Mouse (Mus musculus) kidney, postnatal 4 days (tissue): ENCODE measurements around the gene Rif1.
"Not testable (repeated sequence)": the region's sequence is repeated elsewhere in the genome, so short reads cannot be mapped to it uniquely, and the experiment has no call there.

Experiments used
- DNase-seq, 2 experiments: peaks; one replicate each; pipeline ENCODE4 v3.0.0; 2021; ENCODE audit warnings: mixed read lengths in 2 of 2

The Rif1 gene

GRCm38 (mm10) chr2:52072065-52072490 is 554 bp upstream of the Rif1 start:
- DNase-seq = peak in 1 of 2 experiments; percentile 11

- peak; percentile 57 to 69 for DNase-seq
Observed at GRCm38 (mm10) chr2:52073141-52073904, 691 bp downstream of the Rif1 start.

GRCm38 (mm10) chr2:52078666-52079065 is 6.0 kb downstream of the Rif1 start:
- DNase-seq = no peak

- no peak for DNase-seq
Observed at GRCm38 (mm10) chr2:52084013-52084412, 11.4 kb downstream of the Rif1 start.

GRCm38 (mm10) chr2:52084571-52084970 is 11.9 kb downstream of the Rif1 start:
- DNase-seq = no peak

GRCm38 (mm10) chr2:52114086-52114485 is 41.5 kb downstream of the Rif1 start:
- DNase-seq = no peak

- not testable (repeated sequence) for DNase-seq
Observed at GRCm38 (mm10) chr2:52131370-52131769, 58.7 kb downstream of the Rif1 start.

- DNase-seq = peak; percentile 5 to 8
Observed at GRCm38 (mm10) chr2:52133351-52133750, 60.7 kb downstream of the Rif1 start.

GRCm38 (mm10) chr2:52153064-52153463 is 80.4 kb downstream of the Rif1 start:
- no peak for DNase-seq

GRCm38 (mm10) chr2:52169243-52170005 is 96.8 kb downstream of the Rif1 start:
- DNase-seq = no peak
